Comparison of ENCODE assay signal across 8 mouse cellular contexts in the genomic region with DNA sequence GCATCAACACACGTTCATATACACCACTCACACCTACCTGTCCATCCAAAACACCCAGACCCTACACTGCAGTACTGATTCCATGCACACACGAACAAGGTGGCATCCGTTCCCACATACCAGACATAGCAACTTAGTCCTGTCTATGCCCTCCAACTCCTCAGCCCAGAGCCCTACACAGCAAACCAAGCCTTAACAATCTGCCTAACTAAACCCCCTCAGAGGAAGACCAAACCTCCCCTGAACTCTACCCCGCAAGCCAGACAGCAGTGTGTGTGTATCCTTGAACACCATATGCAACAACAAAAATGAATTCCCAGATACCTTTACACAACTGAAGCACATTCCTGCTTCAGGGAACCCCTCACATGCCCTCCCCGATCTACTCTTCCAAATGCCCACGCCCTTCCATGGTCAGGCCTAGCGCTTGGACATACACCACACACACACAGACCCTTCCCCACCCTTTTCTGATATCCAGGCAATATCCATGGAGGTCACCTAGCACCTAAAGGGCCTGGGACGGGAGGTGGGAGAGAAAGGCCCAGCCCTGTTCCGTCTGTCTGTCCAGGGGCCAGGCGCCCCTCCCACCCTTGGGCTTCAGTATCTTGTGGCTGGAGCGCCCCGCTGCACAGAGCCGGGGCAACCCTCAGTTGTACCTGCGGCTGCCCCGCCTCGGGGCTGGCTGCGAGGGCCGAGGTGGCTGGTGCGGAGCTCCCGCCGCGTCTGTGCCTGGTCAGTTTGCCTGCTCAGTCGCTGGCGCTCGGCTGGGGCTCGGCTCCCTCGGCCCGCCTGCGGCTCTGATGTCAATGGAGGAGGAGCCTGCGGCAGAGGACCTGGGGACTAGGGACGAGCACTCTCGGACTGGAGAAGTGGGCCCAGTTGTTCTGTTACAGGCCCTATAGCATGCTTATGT. TPM values are rescaled to one million over a fixed set of nuclear protein-coding genes. Genes with fewer than 3 reads are reported as not detected.
DNase-seq lines count a peak whose midpoint lies in the region; ATAC-seq lines count a peak whose summit lies in the region.

A gene (minus strand): TSS at position 808 of the 916 bp plus-strand sequence.

- DNase-seq in CD4-positive, CD25-positive, alpha-beta regulatory T cell, adult 2 months (ENCODE audit: low read depth, low spot score): peak; percentile 36
- DNase-seq in embryo, embryonic 9.5 days (ENCODE audit: extremely low spot score): peak; percentile 72
- DNase-seq in limb, embryonic 10.5 days (ENCODE audit: low spot score): peak; percentile 74
- peak; percentile 71 for DNase-seq in midbrain, embryonic 10.5 days (ENCODE audit: low spot score)
- peak; percentile 70 for DNase-seq in right cerebral cortex, postnatal 4 days

- no peaks in the 10 kb centered on the region for H3K27me3 ChIP-seq in intestine, embryonic 16.5 days (replicated peaks; ENCODE audit: control insufficient read depth, insufficient read depth, low read length)
- no peaks in the 10 kb centered on the region for H3K27me3 ChIP-seq in limb, embryonic 10.5 days (ENCODE audit: low read depth, poor library complexity, severe bottlenecking)
- no peaks in the 10 kb centered on the region for H3K27me3 ChIP-seq in midbrain, embryonic 10.5 days (ENCODE audit: low read depth, poor library complexity, severe bottlenecking)

- peak within 1 kb of the TSS; percentile 92 for H3K4me2 ChIP-seq in intestine, embryonic 16.5 days (ENCODE audit: low read depth, low read length)

- H3K36me3 ChIP-seq in intestine, embryonic 16.5 days (ENCODE audit: control insufficient read depth, insufficient read depth, low read length): 0 out of 2 replicates have a peak, but pooled peaks cover 3% of the 10 kb centered on the region
- peaks cover 20% of the 10 kb centered on the region; the same call in 1 of the 2 replicates for H3K36me3 ChIP-seq in limb, embryonic 10.5 days
- H3K36me3 ChIP-seq in midbrain, embryonic 10.5 days: peaks cover 19% of the 10 kb centered on the region

- no peaks in the 10 kb centered on the region for H3K9me3 ChIP-seq in intestine, embryonic 16.5 days (ENCODE audit: control insufficient read depth, low read length)
- H3K9me3 ChIP-seq in limb, embryonic 10.5 days (replicated peaks): no peaks in the 10 kb centered on the region
- no peaks in the 10 kb centered on the region for H3K9me3 ChIP-seq in midbrain, embryonic 10.5 days (replicated peaks)

- H3K27ac ChIP-seq in intestine, embryonic 16.5 days (ENCODE audit: low read length): peak within 1 kb of the TSS; percentile 65
- H3K27ac ChIP-seq in limb, embryonic 10.5 days: peak within 1 kb of the TSS; percentile 88
- H3K27ac ChIP-seq in midbrain, embryonic 10.5 days (replicated peaks): peak within 1 kb of the TSS; percentile 87

- WGBS in intestine, embryonic 16.5 days: 13% methylated on average over 32 of the region's 32 CpGs
- 17% methylated on average over 32 of the region's 32 CpGs for WGBS in limb, embryonic 10.5 days
- WGBS in midbrain, embryonic 10.5 days: 16% methylated on average over 32 of the region's 32 CpGs

- peak within 1 kb of the TSS; percentile 95 for H3K9ac ChIP-seq in intestine, embryonic 16.5 days (ENCODE audit: low read depth, low read length)

- no peak for ATAC-seq in CD4-positive, CD25-positive, alpha-beta regulatory T cell, adult 4 months
- peak; percentile 79 for ATAC-seq in granulocyte monocyte progenitor cell, adult 5-6 weeks (replicated peaks; ENCODE audit: poor library complexity, severe bottlenecking)
- peak; percentile 91 for ATAC-seq in intestine, embryonic 16.5 days

- H3K4me3 ChIP-seq in intestine, embryonic 16.5 days (ENCODE audit: low read length): peak within 1 kb of the TSS; percentile 79
- peak within 1 kb of the TSS; percentile 62 for H3K4me3 ChIP-seq in limb, embryonic 10.5 days
- peak within 1 kb of the TSS; percentile 65 for H3K4me3 ChIP-seq in midbrain, embryonic 10.5 days

- peaks cover 19% of the 10 kb centered on the region for H3K4me1 ChIP-seq in intestine, embryonic 16.5 days (ENCODE audit: control insufficient read depth, insufficient read depth, low read length)
- peaks cover 41% of the 10 kb centered on the region for H3K4me1 ChIP-seq in limb, embryonic 10.5 days
- peaks cover 27% of the 10 kb centered on the region for H3K4me1 ChIP-seq in midbrain, embryonic 10.5 days

RNA-seq across cellular contexts. Expression of the gene that starts here (rescaled TPM):
- polyA plus RNA-seq in CD4-positive, CD25-positive, alpha-beta regulatory T cell, adult 4 months (2017; shearing (Covaris generic)): 1 to 10 TPM; 2.2 to 2.9 TPM
- total RNA-seq in granulocyte monocyte progenitor cell, adult 5-6 weeks (2014; fragmentation: Nextera tagmentation): 18.7 and 23.0 TPM in 2 replicates
- total RNA-seq in granulocyte monocyte progenitor cell, adult 5-6 weeks (2017): 17.2 and 18.3 TPM in 2 replicates
- 66.4 and 66.8 TPM in 2 replicates for polyA plus RNA-seq in intestine, embryonic 16.5 days (2015; fragmentation: Nextera tagmentation; extraction: Ambion mirVana)
- 41.3 and 53.9 TPM in 2 replicates for polyA plus RNA-seq in limb, embryonic 10.5 days (2016; fragmentation: Nextera tagmentation; extraction: Ambion mirVana)
- polyA plus RNA-seq in midbrain, embryonic 10.5 days (2016; fragmentation: Nextera tagmentation; extraction: Ambion mirVana): 47.2 and 54.3 TPM in 2 replicates

Comparison
In these comparisons a context has a peak if more than half of its experiments do, and no peak if none do; other contexts are left out.
1. RNA of the gene that starts here (polyA plus RNA-seq): 66.4 to 66.8 TPM in intestine, embryonic 16.5 days, 41.3 to 53.9 TPM in limb, embryonic 10.5 days and 47.2 to 54.3 TPM in midbrain, embryonic 10.5 days; 2.2 to 2.9 TPM in CD4-positive, CD25-positive, alpha-beta regulatory T cell, adult 4 months; every median in the first group is over 10 times any median in the second.
2. Peak in every context shown above with its lines, with median percentiles within 50 percentile points of each other: DNase-seq, H3K27ac ChIP-seq and H3K4me3 ChIP-seq.